Mouse (Mus musculus): ENCODE measurements around the gene Thegl. TPM values are rescaled to one million over a fixed set of nuclear protein-coding genes. Genes with fewer than 3 reads are reported as not detected.

Thegl gene
- polyA plus RNA-seq, 1 experiment from 2014 or later, result 0.28 TPM

- DNase-seq (ENCODE audit: low spot score) (no peak), ATAC-seq (ENCODE audit: insufficient read depth, low FRiP score, low TSS enrichment) (no peak)
- no peaks in the 10 kb centered on the region for H3K9me3 ChIP-seq (ENCODE audit: control insufficient read depth, low read length)
- no peak overlapping the region for H3K4me3 ChIP-seq (ENCODE audit: low read depth, low read length)
- no peak overlapping the region for H3K4me2 ChIP-seq (ENCODE audit: low read depth)
- no peaks in the 10 kb centered on the region for H3K36me3 ChIP-seq (ENCODE audit: control insufficient read depth, insufficient read depth, low read length)
- H3K27ac ChIP-seq (ENCODE audit: low read depth, low read length), result no peak overlapping the region
- H3K9ac ChIP-seq (ENCODE audit: low read length), result no peak overlapping the region
- 89% methylated on average over 11 of the region's 11 CpGs for WGBS
- peaks cover 5% of the 10 kb centered on the region for H3K4me1 ChIP-seq (ENCODE audit: control insufficient read depth, insufficient read depth, low read length)
- no peaks in the 10 kb centered on the region for H3K27me3 ChIP-seq (ENCODE audit: control insufficient read depth, insufficient read depth, low read length)
Observed at GRCm38 (mm10) chr5:77107146-77107822, 91.5 kb downstream of the Thegl start.

GRCm38 (mm10) chr5:77108806-77109205 is 93.0 kb downstream of the Thegl start:
- WGBS, result 94% methylated on average over 6 of the region's 6 CpGs
- no peak overlapping the region for H3K27ac ChIP-seq (ENCODE audit: low read depth, low read length)
- H3K27me3 ChIP-seq (ENCODE audit: control insufficient read depth, insufficient read depth, low read length), result no peaks in the 10 kb centered on the region
- no peaks in the 10 kb centered on the region for H3K36me3 ChIP-seq (ENCODE audit: control insufficient read depth, insufficient read depth, low read length)
- DNase-seq (ENCODE audit: low spot score) (no peak), ATAC-seq (ENCODE audit: insufficient read depth, low FRiP score, low TSS enrichment) (no peak)
- no peak overlapping the region for H3K9ac ChIP-seq (ENCODE audit: low read length)
- no peak overlapping the region for H3K4me2 ChIP-seq (ENCODE audit: low read depth)
- H3K9me3 ChIP-seq (ENCODE audit: control insufficient read depth, low read length), result no peaks in the 10 kb centered on the region
- H3K4me1 ChIP-seq (ENCODE audit: control insufficient read depth, insufficient read depth, low read length), result no peaks in the 10 kb centered on the region
- no peak overlapping the region for H3K4me3 ChIP-seq (ENCODE audit: low read depth, low read length)

- no peak overlapping the region for H3K27ac ChIP-seq (ENCODE audit: low read depth, low read length)
- no peak for DNase-seq (ENCODE audit: low spot score)
- H3K4me2 ChIP-seq (ENCODE audit: low read depth), result no peak overlapping the region
- no peak for ATAC-seq (ENCODE audit: insufficient read depth, low FRiP score, low TSS enrichment)
- H3K9me3 ChIP-seq (ENCODE audit: control insufficient read depth, low read length), result no peaks in the 10 kb centered on the region
- H3K9ac ChIP-seq (ENCODE audit: low read length), result no peak overlapping the region
- 98% methylated on average over 2 of the region's 2 CpGs for WGBS
- H3K4me3 ChIP-seq (ENCODE audit: low read depth, low read length), result no peak overlapping the region
- H3K4me1 ChIP-seq (ENCODE audit: control insufficient read depth, insufficient read depth, low read length), result no peaks in the 10 kb centered on the region
- no peaks in the 10 kb centered on the region for H3K27me3 ChIP-seq (ENCODE audit: control insufficient read depth, insufficient read depth, low read length)
- H3K36me3 ChIP-seq (ENCODE audit: control insufficient read depth, insufficient read depth, low read length), result no peaks in the 10 kb centered on the region
Observed at GRCm38 (mm10) chr5:77109814-77110213, 94.0 kb downstream of the Thegl start.

Other genes with a start within 250 kb of the Thegl start
- 14.6 and 15.6 TPM in 2 replicates for gene Aasdh, start 110.5 kb upstream of the Thegl start, polyA plus RNA-seq (2014; fragmentation: Nextera tagmentation; extraction: Ambion mirVana)
- 375 and 378 TPM in 2 replicates for gene Paics, start 64.7 kb upstream of the Thegl start, polyA plus RNA-seq (2014; fragmentation: Nextera tagmentation; extraction: Ambion mirVana)
- gene Ppat, start 64.4 kb upstream of the Thegl start, polyA plus RNA-seq (2014; fragmentation: Nextera tagmentation; extraction: Ambion mirVana), result 38.5 and 40.8 TPM in 2 replicates
- 80.7 and 84.3 TPM in 2 replicates for gene Srp72, start 41.3 kb upstream of the Thegl start, polyA plus RNA-seq (2014; fragmentation: Nextera tagmentation; extraction: Ambion mirVana)
- gene Arl9, start 12.0 kb upstream of the Thegl start, polyA plus RNA-seq (2014; fragmentation: Nextera tagmentation; extraction: Ambion mirVana), result not detected in 2 replicates
- gene Hopx, start 99.1 kb downstream of the Thegl start, polyA plus RNA-seq (2014; fragmentation: Nextera tagmentation; extraction: Ambion mirVana), result 1.2 and 1.6 TPM in 2 replicates
- gene Spink2, start 195.4 kb downstream of the Thegl start, polyA plus RNA-seq (2014; fragmentation: Nextera tagmentation; extraction: Ambion mirVana), result 2.1 and 2.6 TPM in 2 replicates
- 25.0 and 28.6 TPM in 2 replicates for gene Rest, start 249.5 kb downstream of the Thegl start, polyA plus RNA-seq (2014; fragmentation: Nextera tagmentation; extraction: Ambion mirVana)

Measured in neural tube, embryonic 11.5 days (tissue).